Mouse (Mus musculus) spleen, adult 2 months (tissue): Measurements from ENCODE around the gene Terf2ip. TPM values are rescaled to one million over a fixed set of nuclear protein-coding genes. Genes with fewer than 3 reads are reported as not detected.

Source experiments
- DNase-seq, 2 experiments: peaks; one replicate each; pipeline versions ENCODE4 v3.0.0 to v3.0.0-alpha.2; 2012 to 2021; ENCODE audit warnings: low spot score in 2 of 2, low read depth in 1 of 2
- H3K27ac ChIP-seq: fragments of 200-500 bp; 2 replicates; pipeline ENCODE4 v1.5.1; 2012; ENCODE audit warnings: low read length, inconsistent platforms; ENCODE audit not compliant: insufficient read depth
- H3K27me3 ChIP-seq: fragments of 200-500 bp; 2 replicates; pipeline ENCODE4 v1.6.1; 2012; ENCODE audit warnings: mild to moderate bottlenecking, moderate library complexity, low read length, inconsistent platforms; ENCODE audit not compliant: control insufficient read depth, insufficient read depth
- H3K36me3 ChIP-seq: fragments of 200-500 bp; 2 replicates; pipeline ENCODE4 v1.6.1; 2012; ENCODE audit warnings: mild to moderate bottlenecking, low read length, inconsistent platforms; ENCODE audit not compliant: control insufficient read depth, insufficient read depth
- H3K4me1 ChIP-seq: fragments of 200-500 bp; 2 replicates; pipeline ENCODE4 v1.6.1; 2011; ENCODE audit warnings: inconsistent platforms; ENCODE audit not compliant: control insufficient read depth, insufficient read depth, insufficient read length
- H3K4me3 ChIP-seq: fragments of 200-500 bp; 2 replicates; pipeline ENCODE4 v1.5.1; 2011; ENCODE audit warnings: mild to moderate bottlenecking, inconsistent platforms; ENCODE audit not compliant: insufficient read depth, insufficient read length; ENCODE audit errors: extremely low read depth
- CTCF ChIP-seq: fragments of 200-500 bp; IDR thresholded peaks from 2 replicates; pipeline ENCODE4 v1.5.1; 2011; ENCODE audit warnings: mild to moderate bottlenecking, inconsistent platforms; ENCODE audit not compliant: insufficient read depth, insufficient read length, insufficient replicate concordance; ENCODE audit errors: extremely low read depth
- POLR2A ChIP-seq: fragments of 200-500 bp; IDR thresholded peaks from 2 replicates; pipeline ENCODE4 v1.6.1; 2011; ENCODE audit warnings: low read depth, low read length, inconsistent platforms
- WGBS: fragments of 180-500 bp; shearing (Covaris S2); methylation state at CpG from one replicate; pipeline ENCODE4 v1.1.7; 2018; 5-methylcytosine and 5-hydroxymethylcytosine counted together
- polyA plus RNA-seq: library from polyadenylated mRNA; depleted of rRNA; stranded (reverse); fragments of >200 nt; gene quantifications from 2 replicates; pipeline ENCODE4 v1.2.3, GENCODE M21; 2012; rRNA removed

Terf2ip gene
- polyA plus RNA-seq, 1 experiment, result 6.9 TPM

- H3K27ac ChIP-seq, result no peak overlapping the region
- H3K4me3 ChIP-seq, result no peak overlapping the region
- no peaks in the 10 kb centered on the region for H3K27me3 ChIP-seq
- H3K36me3 ChIP-seq, result no peaks in the 10 kb centered on the region
- DNase-seq, result no peak
- TF ChIP-seq CTCF, result no peak
- TF ChIP-seq POLR2A, result no peak
- 74% methylated on average over 9 of the region's 9 CpGs for WGBS
- no peaks in the 10 kb centered on the region for H3K4me1 ChIP-seq
Observed at GRCm38 (mm10) chr8:112051537-112051936, 40.3 kb downstream of the Terf2ip start.

GRCm38 (mm10) chr8:112054456-112054855, 43.3 kb downstream of the Terf2ip start:
- Histone ChIP-seq H3K4me1 (no peaks in the 10 kb centered on the region), H3K27ac (no peak overlapping the region), H3K4me3 (no peak overlapping the region), H3K36me3 (no peaks in the 10 kb centered on the region), H3K27me3 (no peaks in the 10 kb centered on the region)
- no peak for DNase-seq
- TF ChIP-seq CTCF (no peak), POLR2A (no peak)

- no peaks in the 10 kb centered on the region for H3K36me3 ChIP-seq
- TF ChIP-seq POLR2A (no peak), CTCF (no peak)
- no peaks in the 10 kb centered on the region for H3K4me1 ChIP-seq
- DNase-seq, result no peak
- 28% methylated on average over 4 of the region's 4 CpGs for WGBS
- H3K4me3 ChIP-seq, result no peak overlapping the region
- H3K27me3 ChIP-seq, result no peaks in the 10 kb centered on the region
- no peak overlapping the region for H3K27ac ChIP-seq
Observed at GRCm38 (mm10) chr8:112061372-112061771, 50.2 kb downstream of the Terf2ip start.

Other genes with a start within 250 kb of the Terf2ip start
- 2.0 and 2.4 TPM in 2 replicates for gene Cfdp1, start 157.1 kb upstream of the Terf2ip start, polyA plus RNA-seq
- gene Tmem170, start 134.6 kb upstream of the Terf2ip start, polyA plus RNA-seq, result 1.2 and 1.6 TPM in 2 replicates
- gene Chst5, start 101.0 kb upstream of the Terf2ip start, polyA plus RNA-seq, result 0.13 TPM in 1 of 2 replicates, not detected in the other
- 2.1 and 3.1 TPM in 2 replicates for gene Tmem231, start 77.5 kb upstream of the Terf2ip start, polyA plus RNA-seq
- gene Gabarapl2, start 70.7 kb upstream of the Terf2ip start, polyA plus RNA-seq, result 15.9 and 25.4 TPM in 2 replicates
- 2.2 and 2.6 TPM in 2 replicates for gene Adat1, start 19.1 kb upstream of the Terf2ip start, polyA plus RNA-seq
- 25.2 and 27.9 TPM in 2 replicates for gene Kars, start 75 bp upstream of the Terf2ip start, polyA plus RNA-seq
- not detected in 2 replicates for gene Gm6793, start 3.6 kb downstream of the Terf2ip start, polyA plus RNA-seq